Mouse (Mus musculus) kidney, embryonic 15.5 days (tissue): ENCODE results near the gene Btbd1. TPM values are rescaled to one million over a fixed set of nuclear protein-coding genes. Genes with fewer than 3 reads are reported as not detected.
A peak's percentile ranks its signal among the peaks of the same experiment; 100 is the strongest.

Experiments used
- ATAC-seq: fragments of 200-750 bp; cut with Nextera tagmentation; replicated peaks from 2 replicates; pipeline ENCODE4 v1.8.0; 2017; ENCODE audit warnings: moderate TSS enrichment; ENCODE audit not compliant: low FRiP score
- H3K27ac ChIP-seq: fragments of 300-500 bp; sonication (generic); 2 replicates; pipeline ENCODE4 v1.5.1; 2015; ENCODE audit warnings: mild to moderate bottlenecking, inconsistent platforms
- H3K27me3 ChIP-seq: fragments of 300-500 bp; sonication (generic); 2 replicates; pipeline ENCODE4 v1.6.1; 2015; ENCODE audit warnings: inconsistent platforms
- H3K36me3 ChIP-seq: fragments of 300-500 bp; sonication (generic); 2 replicates; pipeline ENCODE4 v1.6.1; 2015; ENCODE audit warnings: inconsistent platforms
- H3K4me1 ChIP-seq: fragments of 300-500 bp; sonication (generic); 2 replicates; pipeline ENCODE4 v1.6.1; 2015; ENCODE audit warnings: inconsistent platforms
- H3K4me2 ChIP-seq: fragments of 300-500 bp; sonication (generic); 2 replicates; pipeline ENCODE4 v1.6.1; 2015; ENCODE audit warnings: moderate library complexity, mild to moderate bottlenecking, inconsistent platforms
- H3K4me3 ChIP-seq: fragments of 300-500 bp; sonication (generic); replicated peaks from 2 replicates; pipeline ENCODE4 v1.5.1; 2015; ENCODE audit warnings: mild to moderate bottlenecking, inconsistent platforms
- H3K9ac ChIP-seq: fragments of 300-500 bp; sonication (generic); 2 replicates; pipeline ENCODE4 v1.6.1; 2015; ENCODE audit warnings: mild to moderate bottlenecking, inconsistent platforms
- H3K9me3 ChIP-seq: fragments of 300-500 bp; sonication (generic); replicated peaks from 2 replicates; pipeline ENCODE4 v1.6.1; 2016; ENCODE audit warnings: inconsistent platforms
- WGBS: fragments of 180-500 bp; shearing (Covaris S2); methylation state at CpG from one replicate; pipeline ENCODE4 v1.1.7; 2015; ENCODE audit warnings: mixed read lengths; 5-methylcytosine and 5-hydroxymethylcytosine counted together
- polyA plus RNA-seq: library from polyadenylated mRNA; unstranded; fragments of >200 nt; fragmentation: Nextera tagmentation; extraction: Ambion mirVana; gene quantifications from 2 replicates; pipeline ENCODE4 v1.2.1, GENCODE M21; 2015

Gene Btbd1
- polyA plus RNA-seq = 62.3 and 67.3 TPM in 2 replicates

GRCm38 (mm10) chr7:81829379-81829894 lies at the start of gene Btbd1:
Btbd1 (minus strand) TSS chr7:81829431.
- peak; percentile 94 for ATAC-seq
- Histone ChIP-seq H3K4me2 (peak within 1 kb of the TSS; percentile 81), H3K9ac (peak within 1 kb of the TSS; percentile 86), H3K27ac (peak within 1 kb of the TSS; percentile 97), H3K9me3 (no peaks in the 10 kb centered on the region), H3K4me3 (peak within 1 kb of the TSS; percentile 65), H3K4me1 (peaks cover 34% of the 10 kb centered on the region), H3K27me3 (no peaks in the 10 kb centered on the region), H3K36me3 (no peaks in the 10 kb centered on the region)
- WGBS = under 1% methylated on average over 58 of the region's 58 CpGs

- H3K4me1 ChIP-seq = peaks cover 8% of the 10 kb centered on the region; the same call in 1 of the 2 replicates
- no peak for ATAC-seq
- no peaks in the 10 kb centered on the region for H3K27me3 ChIP-seq
- 66% methylated on average over 9 of the region's 9 CpGs for WGBS
- H3K27ac ChIP-seq = no peak overlapping the region
- H3K4me3 ChIP-seq = no peak overlapping the region
- H3K9ac ChIP-seq = no peak overlapping the region
- no peak overlapping the region for H3K4me2 ChIP-seq
- no peaks in the 10 kb centered on the region for H3K9me3 ChIP-seq
- H3K36me3 ChIP-seq = 0 out of 2 replicates have a peak, but pooled peaks cover 10% of the 10 kb centered on the region
These were observed 46.1 kb upstream of the Btbd1 start for GRCm38 (mm10) chr7:81875372-81875771.

GRCm38 (mm10) chr7:81874636-81875035 lies 45.4 kb upstream of the Btbd1 start:
- WGBS = 72% methylated on average over 6 of the region's 6 CpGs
- H3K4me1 ChIP-seq = peaks cover 8% of the 10 kb centered on the region; the same call in 1 of the 2 replicates
- H3K4me3 ChIP-seq = no peak overlapping the region
- ATAC-seq = no peak
- 0 out of 2 replicates have a peak, but pooled peaks cover 10% of the 10 kb centered on the region for H3K36me3 ChIP-seq
- H3K4me2 ChIP-seq = no peak overlapping the region
- no peak overlapping the region for H3K9ac ChIP-seq
- no peak overlapping the region for H3K27ac ChIP-seq
- H3K9me3 ChIP-seq = no peaks in the 10 kb centered on the region
- no peaks in the 10 kb centered on the region for H3K27me3 ChIP-seq

GRCm38 (mm10) chr7:81873807-81874206 lies 44.6 kb upstream of the Btbd1 start:
- Histone ChIP-seq H3K27ac (no peak overlapping the region), H3K27me3 (no peaks in the 10 kb centered on the region), H3K36me3 (0 out of 2 replicates have a peak, but pooled peaks cover 10% of the 10 kb centered on the region), H3K4me1 (peaks cover 8% of the 10 kb centered on the region; the same call in 1 of the 2 replicates), H3K9me3 (no peaks in the 10 kb centered on the region), H3K4me3 (no peak overlapping the region), H3K4me2 (no peak overlapping the region), H3K9ac (no peak overlapping the region)
- no peak for ATAC-seq
- whole genome bisulfite sequencing = 35% methylated on average over 1 of the region's 1 CpGs

GRCm38 (mm10) chr7:81872493-81873013 lies 43.3 kb upstream of the Btbd1 start:
- ATAC-seq = no peak
- Histone ChIP-seq H3K36me3 (0 out of 2 replicates have a peak, but pooled peaks cover 6% of the 10 kb centered on the region), H3K27ac (no peak overlapping the region), H3K9ac (no peak overlapping the region), H3K4me3 (no peak overlapping the region), H3K4me2 (no peak overlapping the region), H3K9me3 (no peaks in the 10 kb centered on the region), H3K4me1 (peaks cover 11% of the 10 kb centered on the region; the same call in 1 of the 2 replicates), H3K27me3 (no peaks in the 10 kb centered on the region)
- WGBS = 63% methylated on average over 13 of the region's 13 CpGs

- Histone ChIP-seq H3K4me2 (no peak overlapping the region), H3K9ac (no peak overlapping the region), H3K27ac (no peak overlapping the region), H3K9me3 (no peaks in the 10 kb centered on the region), H3K4me3 (no peak overlapping the region), H3K36me3 (0 out of 2 replicates have a peak, but pooled peaks cover 8% of the 10 kb centered on the region), H3K27me3 (no peaks in the 10 kb centered on the region), H3K4me1 (0 out of 2 replicates have a peak, but pooled peaks cover 5% of the 10 kb centered on the region)
- WGBS = 31% methylated on average over 6 of the region's 6 CpGs
- peak; percentile 80 for ATAC-seq
These were observed 38.9 kb upstream of the Btbd1 start for GRCm38 (mm10) chr7:81868158-81868557.

- 89% methylated on average over 9 of the region's 9 CpGs for WGBS
- no peak overlapping the region for H3K4me2 ChIP-seq
- H3K4me1 ChIP-seq = 0 out of 2 replicates have a peak, but pooled peaks cover 6% of the 10 kb centered on the region
- no peak for ATAC-seq
- no peak overlapping the region for H3K9ac ChIP-seq
- no peak overlapping the region for H3K27ac ChIP-seq
- no peaks in the 10 kb centered on the region for H3K9me3 ChIP-seq
- H3K4me3 ChIP-seq = no peak overlapping the region
- 0 out of 2 replicates have a peak, but pooled peaks cover 8% of the 10 kb centered on the region for H3K36me3 ChIP-seq
- no peaks in the 10 kb centered on the region for H3K27me3 ChIP-seq
These were observed 38.1 kb upstream of the Btbd1 start for GRCm38 (mm10) chr7:81867231-81867930.

- WGBS = 93% methylated on average over 6 of the region's 6 CpGs
- H3K4me1 ChIP-seq = 0 out of 2 replicates have a peak, but pooled peaks cover 6% of the 10 kb centered on the region
These were observed 36.7 kb upstream of the Btbd1 start for GRCm38 (mm10) chr7:81865937-81866336.

GRCm38 (mm10) chr7:81864552-81864951 lies 35.3 kb upstream of the Btbd1 start:
- Histone ChIP-seq H3K9me3 (no peaks in the 10 kb centered on the region), H3K36me3 (0 out of 2 replicates have a peak, but pooled peaks cover 2% of the 10 kb centered on the region), H3K9ac (no peak overlapping the region), H3K4me3 (no peak overlapping the region), H3K4me1 (peaks cover 20% of the 10 kb centered on the region), H3K27ac (no peak overlapping the region), H3K4me2 (no peak overlapping the region), H3K27me3 (peaks cover 9% of the 10 kb centered on the region)
- no peak for ATAC-seq
- WGBS = 87% methylated on average over 6 of the region's 6 CpGs

More at GRCm38 (mm10) chr7:81865937-81866336, 36.7 kb upstream of the Btbd1 start:
- H3K9ac ChIP-seq = no peak overlapping the region
- ATAC-seq = no peak
- no peak overlapping the region for H3K4me3 ChIP-seq
- no peaks in the 10 kb centered on the region for H3K27me3 ChIP-seq
- H3K4me2 ChIP-seq = no peak overlapping the region
- 0 out of 2 replicates have a peak, but pooled peaks cover 2% of the 10 kb centered on the region for H3K36me3 ChIP-seq
- no peak overlapping the region for H3K27ac ChIP-seq
- H3K9me3 ChIP-seq = no peaks in the 10 kb centered on the region

- 65% methylated on average over 24 of the region's 24 CpGs for WGBS
- ATAC-seq = no peak
- H3K27ac ChIP-seq = peak overlapping the region; percentile 49; the same call in 1 of the 2 replicates
- no peak overlapping the region for H3K4me2 ChIP-seq
- H3K27me3 ChIP-seq = peaks cover 17% of the 10 kb centered on the region
- H3K36me3 ChIP-seq = 0 out of 2 replicates have a peak, but pooled peaks cover 2% of the 10 kb centered on the region
- peaks cover 32% of the 10 kb centered on the region for H3K4me1 ChIP-seq
- no peaks in the 10 kb centered on the region for H3K9me3 ChIP-seq
- H3K4me3 ChIP-seq = no peak overlapping the region
- no peak overlapping the region for H3K9ac ChIP-seq
These were observed 33.7 kb upstream of the Btbd1 start for GRCm38 (mm10) chr7:81862587-81863583.

GRCm38 (mm10) chr7:81861921-81862320 lies 32.7 kb upstream of the Btbd1 start:
- peaks cover 26% of the 10 kb centered on the region for H3K27me3 ChIP-seq
- no peak overlapping the region for H3K4me3 ChIP-seq
- H3K4me2 ChIP-seq = no peak overlapping the region
- ATAC-seq = no peak
- H3K36me3 ChIP-seq = 0 out of 2 replicates have a peak, but pooled peaks cover 2% of the 10 kb centered on the region
- H3K9me3 ChIP-seq = no peaks in the 10 kb centered on the region
- no peak overlapping the region for H3K27ac ChIP-seq
- H3K4me1 ChIP-seq = peaks cover 34% of the 10 kb centered on the region
- WGBS = 74% methylated on average over 4 of the region's 4 CpGs
- no peak overlapping the region for H3K9ac ChIP-seq
